16 mouse cellular contexts compared by ENCODE assay signal in genomic region chr9:60186948-60187347, GRCm38 (mm10).
DNase-seq lines count a peak whose midpoint lies in the region; ATAC-seq and TF ChIP-seq lines count a peak whose summit lies in the region.
"Had no signal": no experiment of that assay in that cellular context is flagged by ENCODE, and none has a peak within 500 bp of the region (broad histone marks: within the 10 kb centered on the region; RNA-seq: fewer than 3 reads in every experiment).

No protein-coding gene starts in this region.

- H3K27ac ChIP-seq in gastrocnemius, adult 2 months: peak overlapping the region; percentile 28; the same call in 1 of the 2 replicates
- H3K27ac ChIP-seq in kidney, embryonic 16.5 days (ENCODE audit: low read length): peak overlapping the region; percentile 49; the same call in 1 of the 2 replicates
- H3K27ac ChIP-seq: heart, embryonic 13.5 days; hindbrain, embryonic 12.5 days; intestine, embryonic 15.5 days; liver, embryonic 13.5 days; neural tube, embryonic 13.5 days had no signal

- intact Hi-C loops in gastrocnemius, adult 2 months (cut with DNase I): no loop called here

- DNase-seq in gastrocnemius, adult 2 months: peak; percentile 35
- DNase-seq in gastrocnemius, postnatal 4 days (ENCODE audit: low spot score in 2 of 2): no peak
- no peak for DNase-seq in kidney, adult 18-20 months
- DNase-seq in spleen, postnatal 36 days (ENCODE audit: low spot score in 2 of 2): peak; percentile 51 to 64
- DNase-seq in spleen, postnatal 14 days (ENCODE audit: low spot score in 2 of 2): no peak
- no peak for DNase-seq in layer of hippocampus, postnatal 14 days (ENCODE audit: low spot score in 2 of 2)
- DNase-seq: cerebellum, adult 11-12 months; cerebellum, postnatal 36 days; left cerebral cortex, postnatal 4 days; liver, embryonic 13.5 days; thymus, postnatal 25 days had no signal

- 0 out of 2 replicates have a peak, but pooled peaks have one; percentile 39 for ATAC-seq in kidney, embryonic 16.5 days (ENCODE audit: low FRiP score, low TSS enrichment)
- ATAC-seq: intestine, embryonic 15.5 days had no signal

- no peaks in the 10 kb centered on the region for H3K27me3 ChIP-seq in kidney, embryonic 16.5 days (ENCODE audit: insufficient read depth, low read length)
- H3K27me3 ChIP-seq: heart, embryonic 13.5 days; hindbrain, embryonic 12.5 days; intestine, embryonic 15.5 days; liver, embryonic 13.5 days; neural tube, embryonic 13.5 days had no signal

- H3K4me1 ChIP-seq in kidney, embryonic 16.5 days (ENCODE audit: insufficient read depth, low read length): 0 out of 2 replicates have a peak, but pooled peaks cover 5% of the 10 kb centered on the region
- H3K4me1 ChIP-seq: intestine, embryonic 15.5 days; liver, embryonic 13.5 days had no signal

- WGBS in kidney, embryonic 16.5 days: 36% methylated on average over 7 of the region's 7 CpGs

- no peaks in the 10 kb centered on the region for H3K9me3 ChIP-seq in kidney, embryonic 16.5 days (ENCODE audit: low read length)
- H3K9me3 ChIP-seq: heart, embryonic 13.5 days; hindbrain, embryonic 12.5 days; intestine, embryonic 15.5 days; liver, embryonic 13.5 days; neural tube, embryonic 13.5 days had no signal

- TF ChIP-seq CTCF in gastrocnemius, adult 2 months (IDR thresholded peaks at IDR 0.05): no peak

- no peak overlapping the region for H3K4me3 ChIP-seq in gastrocnemius, adult 2 months
- no peak overlapping the region for H3K4me3 ChIP-seq in kidney, embryonic 16.5 days (ENCODE audit: low read length)
- H3K4me3 ChIP-seq: heart, embryonic 13.5 days; hindbrain, embryonic 12.5 days; intestine, embryonic 15.5 days; liver, embryonic 13.5 days; neural tube, embryonic 13.5 days had no signal

- no peaks in the 10 kb centered on the region for H3K36me3 ChIP-seq in kidney, embryonic 16.5 days (ENCODE audit: insufficient read depth, low read length)
- H3K36me3 ChIP-seq: heart, embryonic 13.5 days; hindbrain, embryonic 12.5 days; intestine, embryonic 15.5 days; liver, embryonic 13.5 days; neural tube, embryonic 13.5 days had no signal

- no peak overlapping the region for H3K9ac ChIP-seq in kidney, embryonic 16.5 days (replicated peaks; ENCODE audit: low read length)
- H3K9ac ChIP-seq: heart, embryonic 13.5 days; hindbrain, embryonic 12.5 days; intestine, embryonic 15.5 days; liver, embryonic 13.5 days; neural tube, embryonic 13.5 days had no signal

- no peak overlapping the region for H3K4me2 ChIP-seq in kidney, embryonic 16.5 days (replicated peaks; ENCODE audit: low read depth, low read length)
- H3K4me2 ChIP-seq: heart, embryonic 13.5 days; hindbrain, embryonic 12.5 days; intestine, embryonic 15.5 days; liver, embryonic 13.5 days; neural tube, embryonic 13.5 days had no signal

Comparison
In these comparisons a context has a peak if more than half of its experiments do, and no peak if none do; other contexts are left out.
1. DNase-seq: peak in gastrocnemius, adult 2 months (single experiment) and spleen, postnatal 36 days (2 of 2); none in gastrocnemius, postnatal 4 days (0 of 2), kidney, adult 18-20 months (single experiment), spleen, postnatal 14 days (0 of 2) and layer of hippocampus, postnatal 14 days (0 of 2).